Mouse (Mus musculus): ENCODE measurements around the gene Mymx.

- no peak for TF ChIP-seq CTCF (IDR thresholded peaks at IDR 0.05; ENCODE audit: borderline replicate concordance, control insufficient read depth, extremely low read depth, insufficient read depth, low read length, poor library complexity)
- TF ChIP-seq POLR2A (IDR thresholded peaks at IDR 0.05; ENCODE audit: control insufficient read depth, extremely low read depth, insufficient read depth, low read length, poor library complexity): no peak
Observed at GRCm38 (mm10) chr17:45584096-45584896, 17.6 kb downstream of the Mymx start.
